Mouse (Mus musculus): ENCODE measurements around the gene Gm37240.

- TF ChIP-seq ZC3H11A (IDR thresholded peaks at IDR 0.05; ENCODE audit: borderline replicate concordance, low read depth, low read length) = no peak
- TF ChIP-seq MAFK (IDR thresholded peaks at IDR 0.05; ENCODE audit: insufficient read depth, low read depth, low read length) = no peak
Measured at GRCm38 (mm10) chr3:85108396-85108795, 778.9 kb downstream of the Gm37240 start.

Measured in ES-E14 (cell line).